Mouse (Mus musculus) erythroid progenitor cell, adult 5-6 weeks (primary cell): ENCODE data around the gene Phlpp2. TPM values are rescaled to one million over a fixed set of nuclear protein-coding genes. Genes with fewer than 3 reads are reported as not detected.

Experiments used
- ATAC-seq: replicated peaks from 2 replicates; pipeline ENCODE4 v1.8.0; 2016; ENCODE audit warnings: moderate number of reproducible peaks, mild to moderate bottlenecking, moderate TSS enrichment, inconsistent platforms; ENCODE audit not compliant: poor library complexity, low FRiP score, severe bottlenecking
- total RNA-seq, 2 experiments: library from RNA; stranded (forward) in 1 of 2; stranded (reverse) in 1 of 2; fragments of 150-400 nt in 1 of 2; fragments of 186-747, 209-891 nt in 1 of 2; gene quantifications; 2 replicates each; pipeline versions ENCODE4 v1.2.3 to v1.2.4; 2015 to 2017; ENCODE audit warnings: low replicate concordance in 2 of 2

Gene Phlpp2
- total RNA-seq, 2 experiments from 2014 or later = 45.7 to 59.8 TPM

GRCm38 (mm10) chr8:109958036-109958655, 89.8 kb downstream of the Phlpp2 start:
- ATAC-seq = no peak

GRCm38 (mm10) chr8:109959112-109959511, 90.8 kb downstream of the Phlpp2 start:
- no peak for ATAC-seq

- ATAC-seq = peak; percentile 65
These were observed 93.5 kb downstream of the Phlpp2 start, which contains the start of gene Marveld3 for GRCm38 (mm10) chr8:109961693-109962367. Marveld3 (minus strand) TSS chr8:109962203.

GRCm38 (mm10) chr8:109962896-109963295, 94.6 kb downstream of the Phlpp2 start:
- ATAC-seq = no peak

GRCm38 (mm10) chr8:109963421-109963820, 95.1 kb downstream of the Phlpp2 start:
- ATAC-seq = no peak

GRCm38 (mm10) chr8:109964106-109964505, 95.8 kb downstream of the Phlpp2 start:
- no peak for ATAC-seq

- no peak for ATAC-seq
These were observed 100.5 kb downstream of the Phlpp2 start for GRCm38 (mm10) chr8:109968837-109969236.

- peak; percentile 65; the same call in 1 of the 2 replicates for ATAC-seq
These were observed 102.0 kb downstream of the Phlpp2 start for GRCm38 (mm10) chr8:109970323-109970722.

GRCm38 (mm10) chr8:109972901-109973300, 104.6 kb downstream of the Phlpp2 start:
- no peak for ATAC-seq

GRCm38 (mm10) chr8:109979339-109979738, 111.0 kb downstream of the Phlpp2 start:
- no peak for ATAC-seq

- no peak for ATAC-seq
These were observed 114.2 kb downstream of the Phlpp2 start for GRCm38 (mm10) chr8:109982386-109983105.

- no peak for ATAC-seq
These were observed 115.6 kb downstream of the Phlpp2 start for GRCm38 (mm10) chr8:109983944-109984343.

GRCm38 (mm10) chr8:109986384-109986783, 118.0 kb downstream of the Phlpp2 start:
- no peak for ATAC-seq

GRCm38 (mm10) chr8:109987776-109988175, 119.4 kb downstream of the Phlpp2 start:
- ATAC-seq = no peak

- ATAC-seq = no peak
These were observed 120.8 kb downstream of the Phlpp2 start for GRCm38 (mm10) chr8:109989151-109989550.

GRCm38 (mm10) chr8:109990224-109990623, 121.9 kb downstream of the Phlpp2 start, which contains the start of gene Tat:
Tat (plus strand) TSS chr8:109990437.
- ATAC-seq = no peak

- no peak for ATAC-seq
These were observed 123.8 kb downstream of the Phlpp2 start for GRCm38 (mm10) chr8:109992166-109992565.

GRCm38 (mm10) chr8:109992951-109993350, 124.6 kb downstream of the Phlpp2 start:
- ATAC-seq = no peak
